Mouse (Mus musculus) left cerebral cortex, adult 9 months (tissue): Measurements from ENCODE around the gene Sdhaf4.
"Not testable (repeated sequence)": the region's sequence is repeated elsewhere in the genome, so short reads cannot be mapped to it uniquely, and the experiment has no call there.

Experiments
- DNase-seq, 2 experiments: peaks; one replicate each; pipeline ENCODE4 v3.0.0; 2022; ENCODE audit warnings: low spot score in 2 of 2

Sdhaf4 gene

GRCm38 (mm10) chr1:24005070-24005804 lies at the start of gene Sdhaf4:
Gene Sdhaf4 (minus strand): TSS chr1:24005656.
- DNase-seq: peak; percentile 71 to 92

GRCm38 (mm10) chr1:24046730-24047510 lies 41.5 kb upstream of the Sdhaf4 start:
- no peak for DNase-seq

GRCm38 (mm10) chr1:24045627-24046026 lies 40.2 kb upstream of the Sdhaf4 start:
- no peak for DNase-seq

- DNase-seq: no peak
Measured at GRCm38 (mm10) chr1:24043007-24043406, 37.6 kb upstream of the Sdhaf4 start.

GRCm38 (mm10) chr1:24033759-24034423 lies 28.4 kb upstream of the Sdhaf4 start:
- peak in 1 of 2 experiments; percentile 11 for DNase-seq

- no peak for DNase-seq
Measured at GRCm38 (mm10) chr1:24010821-24011220, 5.4 kb upstream of the Sdhaf4 start.

- no peak for DNase-seq
Measured at GRCm38 (mm10) chr1:24010016-24010415, 4.6 kb upstream of the Sdhaf4 start.

- no peak for DNase-seq
Measured at GRCm38 (mm10) chr1:24007621-24008020, 2.2 kb upstream of the Sdhaf4 start.

- no peak for DNase-seq
Measured at GRCm38 (mm10) chr1:23999318-23999717, 6.1 kb downstream of the Sdhaf4 start.

GRCm38 (mm10) chr1:23998866-23999265 lies 6.6 kb downstream of the Sdhaf4 start:
- no peak for DNase-seq

- no peak for DNase-seq
Measured at GRCm38 (mm10) chr1:23998120-23998810, 7.2 kb downstream of the Sdhaf4 start.

GRCm38 (mm10) chr1:23997493-23997892 lies 8.0 kb downstream of the Sdhaf4 start:
- no peak for DNase-seq

GRCm38 (mm10) chr1:23995420-23995819 lies 10.0 kb downstream of the Sdhaf4 start:
- DNase-seq: no peak

GRCm38 (mm10) chr1:23983118-23983517 lies 22.3 kb downstream of the Sdhaf4 start:
- DNase-seq: no peak

- DNase-seq: peak; percentile 52 to 81
Measured at GRCm38 (mm10) chr1:23978281-23978680, 27.2 kb downstream of the Sdhaf4 start.

GRCm38 (mm10) chr1:23971159-23971558 lies 34.3 kb downstream of the Sdhaf4 start:
- DNase-seq: not testable (repeated sequence)

GRCm38 (mm10) chr1:23968027-23968725 lies 37.3 kb downstream of the Sdhaf4 start:
- no peak for DNase-seq

GRCm38 (mm10) chr1:23966226-23966625 lies 39.2 kb downstream of the Sdhaf4 start:
- DNase-seq: no peak

- DNase-seq: no peak
Measured at GRCm38 (mm10) chr1:23959415-23959732, 46.1 kb downstream of the Sdhaf4 start.

GRCm38 (mm10) chr1:23958668-23959414 lies 46.6 kb downstream of the Sdhaf4 start:
- DNase-seq: no peak

- DNase-seq: no peak
Measured at GRCm38 (mm10) chr1:23958101-23958500, 47.4 kb downstream of the Sdhaf4 start.
